Mouse (Mus musculus) gastrocnemius, adult 2 months (tissue): ENCODE results near the gene Aars2. TPM values are rescaled to one million over a fixed set of nuclear protein-coding genes. Genes with fewer than 3 reads are reported as not detected.

ENCODE experiments used
- DNase-seq: peaks from one replicate; pipeline ENCODE4 v3.0.0; 2022
- H3K27ac ChIP-seq: fragments of 200-600 bp; 2 replicates; pipeline ENCODE4 v1.8.1; 2022; ENCODE audit warnings: mild to moderate bottlenecking
- H3K4me3 ChIP-seq: fragments of 200-600 bp; 2 replicates; pipeline ENCODE4 v1.8.1; 2022; ENCODE audit warnings: mild to moderate bottlenecking, moderate library complexity
- CTCF ChIP-seq: fragments of 200-600 bp; IDR thresholded peaks from 2 replicates; pipeline ENCODE4 v1.8.1; 2022; ENCODE audit warnings: antibody characterized with exemption, mild to moderate bottlenecking, moderate library complexity
- intact Hi-C: fragments of 180-260 bp; cut with DNase I; formaldehyde crosslinking; loops from one replicate; pipeline ENCODE4 v1.15.1; 2025
- total RNA-seq, 2 experiments: library from RNA; stranded (reverse); gene quantifications; 2 replicates each; pipeline ENCODE4 v1.2.3; 2021

The Aars2 gene
- total RNA-seq, 2 experiments from 2014 or later = 13.4 to 15.8 TPM

GRCm38 (mm10) chr17:45557998-45558862 lies 51.6 kb downstream of the Aars2 start:
- no peak for TF ChIP-seq CTCF
- Histone ChIP-seq H3K27ac (no peak overlapping the region), H3K4me3 (peak overlapping the region; percentile 13)
- intact Hi-C loops = no loop called here
- DNase-seq = no peak

- H3K27ac ChIP-seq = no peak overlapping the region
- no peak for TF ChIP-seq CTCF
- DNase-seq = no peak
- intact Hi-C loops = no loop called here
- H3K4me3 ChIP-seq = no peak overlapping the region
These were observed 53.3 kb downstream of the Aars2 start for GRCm38 (mm10) chr17:45559732-45560525.

- Histone ChIP-seq H3K4me3 (peak overlapping the region; percentile 99), H3K27ac (peak overlapping the region; percentile 94)
- DNase-seq = no peak
- no peak for TF ChIP-seq CTCF
- intact Hi-C loops = no loop called here
These were observed 56.6 kb downstream of the Aars2 start for GRCm38 (mm10) chr17:45563216-45563615.

- intact Hi-C loops = no loop called here
- DNase-seq = peak; percentile 97
- TF ChIP-seq CTCF = peak; percentile 94
- Histone ChIP-seq H3K27ac (peak within 1 kb of the TSS; percentile 94), H3K4me3 (peak within 1 kb of the TSS; percentile 99)
These were observed 57.3 kb downstream of the Aars2 start, which contains the start of gene Slc35b2 for GRCm38 (mm10) chr17:45563655-45564530. TSS of gene Slc35b2 (plus strand) at chr17:45563874.

- peak; percentile 55 for DNase-seq
- intact Hi-C loops = no loop called here
- peak overlapping the region; percentile 94 for H3K27ac ChIP-seq
- no peak for TF ChIP-seq CTCF
- peak overlapping the region; percentile 99 for H3K4me3 ChIP-seq
These were observed 58.0 kb downstream of the Aars2 start for GRCm38 (mm10) chr17:45564531-45565084.

GRCm38 (mm10) chr17:45565103-45565502 lies 58.5 kb downstream of the Aars2 start:
- Histone ChIP-seq H3K4me3 (peak overlapping the region; percentile 99), H3K27ac (no peak overlapping the region; the same call in 1 of the 2 replicates)
- no peak for DNase-seq
- intact Hi-C loops = no loop called here
- TF ChIP-seq CTCF = no peak

- Histone ChIP-seq H3K4me3 (no peak overlapping the region), H3K27ac (no peak overlapping the region)
- no peak for TF ChIP-seq CTCF
- intact Hi-C loops = no loop called here
- no peak for DNase-seq
These were observed 59.4 kb downstream of the Aars2 start for GRCm38 (mm10) chr17:45566031-45566359.

GRCm38 (mm10) chr17:45566360-45567161 lies 59.9 kb downstream of the Aars2 start:
- intact Hi-C loops = no loop called here
- no peak overlapping the region for H3K27ac ChIP-seq
- H3K4me3 ChIP-seq = no peak overlapping the region
- no peak for TF ChIP-seq CTCF
- DNase-seq = no peak

GRCm38 (mm10) chr17:45567162-45567601 lies 60.5 kb downstream of the Aars2 start:
- no peak for TF ChIP-seq CTCF
- intact Hi-C loops = no loop called here
- no peak overlapping the region for H3K27ac ChIP-seq

GRCm38 (mm10) chr17:45568990-45569389 lies 62.3 kb downstream of the Aars2 start:
- no peak for DNase-seq
- Histone ChIP-seq H3K4me3 (no peak overlapping the region), H3K27ac (no peak overlapping the region)
- no peak for TF ChIP-seq CTCF
- intact Hi-C loops = no loop called here

More at GRCm38 (mm10) chr17:45567162-45567601, 60.5 kb downstream of the Aars2 start:
- DNase-seq = no peak
- H3K4me3 ChIP-seq = no peak overlapping the region

- intact Hi-C loops = no loop called here
- TF ChIP-seq CTCF = no peak
- Histone ChIP-seq H3K4me3 (no peak overlapping the region; the same call in 1 of the 2 replicates), H3K27ac (no peak overlapping the region)
- no peak for DNase-seq
These were observed 63.4 kb downstream of the Aars2 start for GRCm38 (mm10) chr17:45569999-45570398.

Other genes with a start within 250 kb of the Aars2 start
- 10 to 100 TPM; 39.5 to 41.3 TPM for gene Cdc5l, start 73.1 kb upstream of the Aars2 start, total RNA-seq
- not detected for gene Spats1, start 31.4 kb upstream of the Aars2 start, total RNA-seq
- not detected for gene Tcte1, start 16.6 kb downstream of the Aars2 start, total RNA-seq
- gene Tmem151b, start 42.8 kb downstream of the Aars2 start, total RNA-seq = not detected
- under 1 TPM; 0.36 to 0.43 TPM for gene Nfkbie, start 48.9 kb downstream of the Aars2 start, total RNA-seq
- gene Slc35b2, start 57.0 kb downstream of the Aars2 start, total RNA-seq = 10 to 100 TPM; 16.0 to 17.3 TPM
- gene Hsp90ab1, start 66.4 kb downstream of the Aars2 start, total RNA-seq = 1,000 to 10,000 TPM; 1,106 to 1,162 TPM
- 10 to 100 TPM; 27.4 to 44.7 TPM for gene Slc29a1, start 92.8 kb downstream of the Aars2 start, total RNA-seq
- under 1 TPM in 1 of 2 experiments, not detected in 1; 0.36 TPM for gene Mymx, start 95.3 kb downstream of the Aars2 start, total RNA-seq
- under 1 TPM; 0.59 to 0.98 TPM for gene Capn11, start 152.5 kb downstream of the Aars2 start, total RNA-seq
- gene Mrpl14, start 179.5 kb downstream of the Aars2 start, total RNA-seq = 100 to 1,000 TPM in 1 of 2 experiments, 10 to 100 TPM in 1; 99.5 to 139 TPM
- gene Tmem63b, start 180.1 kb downstream of the Aars2 start, total RNA-seq = 10 to 100 TPM; 66.5 to 81.6 TPM
- gene 1600014C23Rik, start 227.0 kb downstream of the Aars2 start, total RNA-seq = under 1 TPM in 1 of 2 experiments, not detected in 1; 0.50 TPM